Mouse (Mus musculus) liver, embryonic 11.5 days (tissue): ENCODE data around the gene Sptbn4. TPM values are rescaled to one million over a fixed set of nuclear protein-coding genes. Genes with fewer than 3 reads are reported as not detected.

Experiments
- ATAC-seq: fragments of 200-750 bp; cut with Nextera tagmentation; replicated peaks from 2 replicates; pipeline ENCODE4 v1.8.0; 2017; ENCODE audit warnings: moderate number of reproducible peaks, mild to moderate bottlenecking, moderate TSS enrichment, moderate library complexity; ENCODE audit not compliant: low FRiP score
- DNase-seq: peaks from one replicate; pipeline ENCODE4 v3.0.0-alpha.2; 2017; ENCODE audit warnings: low spot score
- H3K27ac ChIP-seq: fragments of 300-500 bp; sonication (generic); 2 replicates; pipeline ENCODE4 v1.5.1; 2014; ENCODE audit warnings: mild to moderate bottlenecking, low read depth, low read length, control low read depth
- H3K27me3 ChIP-seq: fragments of 300-500 bp; sonication (generic); replicated peaks from 2 replicates; pipeline ENCODE4 v1.6.1; 2014; ENCODE audit warnings: low read length, mixed read lengths; ENCODE audit not compliant: control insufficient read depth, insufficient read depth
- H3K36me3 ChIP-seq: fragments of 300-500 bp; sonication (generic); 2 replicates; pipeline ENCODE4 v1.6.1; 2014; ENCODE audit warnings: mild to moderate bottlenecking, low read length, moderate library complexity, mixed read lengths; ENCODE audit not compliant: control insufficient read depth, insufficient read depth
- H3K4me1 ChIP-seq: fragments of 300-500 bp; sonication (generic); replicated peaks from 2 replicates; pipeline ENCODE4 v1.6.1; 2014; ENCODE audit warnings: low read length, mixed read lengths; ENCODE audit not compliant: control insufficient read depth, insufficient read depth
- H3K4me2 ChIP-seq: fragments of 300-500 bp; sonication (generic); 2 replicates; pipeline ENCODE4 v1.6.1; 2014; ENCODE audit warnings: mild to moderate bottlenecking, control low read depth, moderate library complexity
- H3K4me3 ChIP-seq: fragments of 300-500 bp; sonication (generic); 2 replicates; pipeline ENCODE4 v1.5.1; 2014; ENCODE audit warnings: low read depth, low read length, control low read depth
- H3K9ac ChIP-seq: fragments of 300-500 bp; sonication (generic); 2 replicates; pipeline ENCODE4 v1.6.1; 2014; ENCODE audit warnings: low read depth, low read length, control low read depth
- H3K9me3 ChIP-seq: fragments of 300-500 bp; sonication (generic); 2 replicates; pipeline ENCODE4 v1.6.1; 2016; ENCODE audit warnings: low read length, inconsistent platforms, mixed read lengths; ENCODE audit not compliant: control insufficient read depth
- WGBS: fragments of 180-500 bp; shearing (Covaris S2); extraction: QIAGEN DNeasy Blood & Tissue Kit; methylation state at CpG from one replicate; pipeline ENCODE4 v1.1.7; 2014; 5-methylcytosine and 5-hydroxymethylcytosine counted together
- polyA plus RNA-seq: library from polyadenylated mRNA; unstranded; fragments of >200 nt; fragmentation: Nextera tagmentation; extraction: Ambion mirVana; gene quantifications from 2 replicates; pipeline ENCODE4 v1.2.1, GENCODE M21; 2014

The Sptbn4 gene
- polyA plus RNA-seq, 1 experiment from 2014 or later: 0.19 TPM

DNA sequence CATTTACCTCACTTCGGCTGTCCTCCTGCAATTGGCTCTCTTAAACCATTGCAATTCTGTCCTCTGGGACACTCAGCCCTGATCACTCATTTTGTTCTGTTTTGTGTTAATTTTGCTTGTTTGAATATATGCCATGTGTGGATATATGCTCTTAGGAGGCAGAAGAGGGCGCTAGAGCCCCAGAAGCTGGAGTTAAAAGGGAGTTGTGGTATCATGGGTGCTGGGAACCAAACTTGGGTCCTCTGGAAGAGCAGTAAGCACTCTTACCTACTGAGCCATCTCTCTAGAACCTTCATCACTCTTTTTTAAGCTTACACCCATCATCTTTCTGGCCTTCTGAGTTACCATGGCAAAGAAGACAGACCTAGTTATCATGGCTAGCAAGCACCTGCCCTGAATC, 88.3 kb downstream of the Sptbn4 start:
- H3K4me1 ChIP-seq: peaks cover 32% of the 10 kb centered on the region
- peaks cover 14% of the 10 kb centered on the region for H3K27me3 ChIP-seq
- no peak for ATAC-seq
- DNase-seq: no peak
- WGBS: 69% methylated on average over 2 of the region's 2 CpGs
- H3K9me3 ChIP-seq: 0 out of 2 replicates have a peak, but pooled peaks cover 2% of the 10 kb centered on the region
- no peak overlapping the region for H3K4me2 ChIP-seq
- H3K27ac ChIP-seq: no peak overlapping the region
- no peak overlapping the region for H3K9ac ChIP-seq
- H3K4me3 ChIP-seq: no peak overlapping the region
- H3K36me3 ChIP-seq: no peaks in the 10 kb centered on the region

- H3K9me3 ChIP-seq: 0 out of 2 replicates have a peak, but pooled peaks cover 2% of the 10 kb centered on the region
- H3K4me3 ChIP-seq: peak overlapping the region; percentile 73
- H3K27me3 ChIP-seq: no peaks in the 10 kb centered on the region
- 15% methylated on average over 3 of the region's 3 CpGs for WGBS
- peak overlapping the region; percentile 69 for H3K4me2 ChIP-seq
- no peak for ATAC-seq
- H3K36me3 ChIP-seq: no peaks in the 10 kb centered on the region
- DNase-seq: no peak
- H3K27ac ChIP-seq: peak overlapping the region; percentile 82
- peaks cover 34% of the 10 kb centered on the region for H3K4me1 ChIP-seq
- H3K9ac ChIP-seq: peak overlapping the region; percentile 57
Observed at GRCm38 (mm10) chr7:27357595-27357978, 89.9 kb downstream of the Sptbn4 start.

- WGBS: 3% methylated on average over 27 of the region's 27 CpGs
Observed at GRCm38 (mm10) chr7:27356861-27357594, 90.5 kb downstream of the Sptbn4 start, which contains the start of gene Gm20479. Gene Gm20479, minus strand, starts transcription at chr7:27357419.

GRCm38 (mm10) chr7:27356248-27356647, 91.2 kb downstream of the Sptbn4 start:
- WGBS: 2% methylated on average over 16 of the region's 16 CpGs
- ATAC-seq: peak; percentile 34
- H3K4me1 ChIP-seq: peaks cover 28% of the 10 kb centered on the region
- no peaks in the 10 kb centered on the region for H3K27me3 ChIP-seq
- peak overlapping the region; percentile 73 for H3K4me3 ChIP-seq
- peak overlapping the region; percentile 57 for H3K9ac ChIP-seq
- H3K27ac ChIP-seq: peak overlapping the region; percentile 82; the same call in 1 of the 2 replicates
- peaks cover 4% of the 10 kb centered on the region for H3K36me3 ChIP-seq
- DNase-seq: no peak
- H3K9me3 ChIP-seq: 0 out of 2 replicates have a peak, but pooled peaks cover 2% of the 10 kb centered on the region
- peak overlapping the region; percentile 69 for H3K4me2 ChIP-seq

More at GRCm38 (mm10) chr7:27356861-27357594, 90.5 kb downstream of the Sptbn4 start, which contains the start of gene Gm20479:
- Histone ChIP-seq H3K4me1 (peaks cover 33% of the 10 kb centered on the region), H3K27ac (peak within 1 kb of the TSS; percentile 82), H3K9ac (peak within 1 kb of the TSS; percentile 57), H3K36me3 (no peaks in the 10 kb centered on the region), H3K4me2 (peak within 1 kb of the TSS; percentile 69), H3K27me3 (no peaks in the 10 kb centered on the region), H3K4me3 (peak within 1 kb of the TSS; percentile 73), H3K9me3 (0 out of 2 replicates have a peak, but pooled peaks cover 2% of the 10 kb centered on the region)
- ATAC-seq (no peak), DNase-seq (peak; percentile 74)

DNA sequence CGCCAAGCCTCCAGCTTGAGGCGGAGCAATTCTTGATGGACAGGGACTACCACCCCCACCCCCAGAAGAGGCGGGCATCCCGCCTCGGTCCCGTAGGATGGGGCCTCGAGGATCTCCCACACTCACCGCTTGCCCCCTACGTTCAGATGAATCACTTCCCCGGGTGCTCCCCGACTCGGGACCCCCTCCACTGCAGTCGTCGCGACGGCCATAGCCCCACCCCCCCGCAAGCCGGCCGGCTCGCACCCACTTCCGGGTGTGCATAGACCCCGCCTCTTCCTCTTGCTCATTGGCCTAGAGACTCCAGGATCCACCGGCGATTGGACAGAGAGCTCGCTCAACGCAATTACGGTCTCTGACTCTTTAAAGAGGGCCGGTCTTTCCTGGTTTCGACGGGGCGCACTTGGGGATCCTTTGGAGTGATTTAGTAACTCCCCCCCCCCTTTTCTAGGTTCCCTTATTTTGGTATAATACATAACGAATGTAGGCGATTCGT, 91.7 kb downstream of the Sptbn4 start, which contains the start of gene Shkbp1:
Gene Shkbp1 (minus strand): TSS at position 275 of the 496 bp plus-strand sequence.
- Histone ChIP-seq H3K9ac (peak within 1 kb of the TSS; percentile 57), H3K27me3 (no peaks in the 10 kb centered on the region), H3K9me3 (0 out of 2 replicates have a peak, but pooled peaks cover 2% of the 10 kb centered on the region), H3K4me1 (peaks cover 24% of the 10 kb centered on the region), H3K4me3 (peak within 1 kb of the TSS; percentile 73), H3K4me2 (peak within 1 kb of the TSS; percentile 69), H3K27ac (peak within 1 kb of the TSS; percentile 82), H3K36me3 (peaks cover 4% of the 10 kb centered on the region)
- DNase-seq (peak; percentile 88), ATAC-seq (peak; percentile 90)
- under 1% methylated on average over 34 of the region's 34 CpGs for WGBS

DNA sequence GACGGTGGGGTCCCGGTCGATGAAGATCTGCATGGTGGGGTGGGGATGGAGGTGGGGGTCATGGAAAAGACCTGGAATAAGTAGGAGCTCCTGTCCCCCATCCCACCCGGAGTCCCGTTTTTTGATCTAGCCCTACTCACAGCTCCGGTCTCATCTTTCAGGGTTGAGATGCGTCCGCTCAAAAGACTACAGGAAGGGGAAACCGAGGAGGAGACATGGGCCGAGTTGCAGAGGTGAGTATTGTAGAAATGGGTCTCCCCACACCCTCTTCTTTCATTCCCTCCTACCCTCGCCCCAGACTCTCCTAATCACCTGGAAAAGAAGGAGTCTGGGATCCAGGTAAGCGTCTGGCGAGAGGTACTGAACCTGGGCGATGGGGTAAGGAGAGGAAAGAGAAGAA, 92.2 kb downstream of the Sptbn4 start:
- H3K27me3 ChIP-seq: no peaks in the 10 kb centered on the region
- 8% methylated on average over 14 of the region's 14 CpGs for whole genome bisulfite sequencing
- no peak for ATAC-seq
- H3K9me3 ChIP-seq: 0 out of 2 replicates have a peak, but pooled peaks cover 2% of the 10 kb centered on the region
- peak overlapping the region; percentile 82 for H3K27ac ChIP-seq
- peak overlapping the region; percentile 69 for H3K4me2 ChIP-seq
- peaks cover 23% of the 10 kb centered on the region for H3K4me1 ChIP-seq
- peak overlapping the region; percentile 73 for H3K4me3 ChIP-seq
- no peak for DNase-seq
- peaks cover 6% of the 10 kb centered on the region for H3K36me3 ChIP-seq
- peak overlapping the region; percentile 57 for H3K9ac ChIP-seq

GRCm38 (mm10) chr7:27354783-27355182, 92.7 kb downstream of the Sptbn4 start:
- Histone ChIP-seq H3K27me3 (no peaks in the 10 kb centered on the region), H3K4me1 (peaks cover 23% of the 10 kb centered on the region), H3K9ac (peak overlapping the region; percentile 36), H3K9me3 (0 out of 2 replicates have a peak, but pooled peaks cover 2% of the 10 kb centered on the region), H3K4me3 (peak overlapping the region; percentile 73), H3K4me2 (peak overlapping the region; percentile 69), H3K36me3 (peaks cover 6% of the 10 kb centered on the region), H3K27ac (peak overlapping the region; percentile 82)
- ATAC-seq (peak; percentile 60), DNase-seq (no peak)
- 25% methylated on average over 4 of the region's 4 CpGs for WGBS

GRCm38 (mm10) chr7:27354144-27354543, 93.3 kb downstream of the Sptbn4 start:
- Histone ChIP-seq H3K36me3 (peaks cover 6% of the 10 kb centered on the region), H3K4me3 (peak overlapping the region; percentile 73), H3K27me3 (no peaks in the 10 kb centered on the region), H3K9ac (no peak overlapping the region; the same call in 1 of the 2 replicates), H3K4me1 (peaks cover 23% of the 10 kb centered on the region), H3K9me3 (0 out of 2 replicates have a peak, but pooled peaks cover under 1% of the 10 kb centered on the region), H3K4me2 (peak overlapping the region; percentile 69), H3K27ac (peak overlapping the region; percentile 74)
- DNase-seq (no peak), ATAC-seq (0 out of 2 replicates have a peak, but pooled peaks have one; percentile 35)
- WGBS: 23% methylated on average over 6 of the region's 6 CpGs
